Mouse (Mus musculus) adrenal gland, adult 8-10 months (tissue): ENCODE measurements around the gene Dlgap5. TPM values are rescaled to one million over a fixed set of nuclear protein-coding genes. Genes with fewer than 3 reads are reported as not detected.

Experiments used
- DNase-seq: peaks from one replicate; pipeline ENCODE4 v3.0.0; 2022
- total RNA-seq, 4 experiments: library from RNA; stranded (reverse); gene quantifications; 2 replicates each; pipeline ENCODE4 v1.2.4; 2022

Gene Dlgap5
- total RNA-seq, 4 experiments from 2014 or later, result 1.3 to 2.9 (median 2.2) TPM

- no peak for DNase-seq
Measured at GRCm38 (mm10) chr14:47395007-47395406, 23.2 kb downstream of the Dlgap5 start.

- no peak for DNase-seq
Measured at GRCm38 (mm10) chr14:47393354-47394094, 24.7 kb downstream of the Dlgap5 start.

GRCm38 (mm10) chr14:47386125-47386524 is 32.1 kb downstream of the Dlgap5 start:
- no peak for DNase-seq

GRCm38 (mm10) chr14:47384653-47385052 is 33.6 kb downstream of the Dlgap5 start:
- no peak for DNase-seq

- DNase-seq, result no peak
Measured at GRCm38 (mm10) chr14:47383911-47384310, 34.3 kb downstream of the Dlgap5 start.

- no peak for DNase-seq
Measured at GRCm38 (mm10) chr14:47378336-47378735, 39.9 kb downstream of the Dlgap5 start.

GRCm38 (mm10) chr14:47376526-47376925 is 41.7 kb downstream of the Dlgap5 start:
- DNase-seq, result no peak

- peak; percentile 63 for DNase-seq
Measured at GRCm38 (mm10) chr14:47373728-47374678, 44.2 kb downstream of the Dlgap5 start.

- no peak for DNase-seq
Measured at GRCm38 (mm10) chr14:47371689-47372088, 46.5 kb downstream of the Dlgap5 start.

- DNase-seq, result no peak
Measured at GRCm38 (mm10) chr14:47370790-47371189, 47.4 kb downstream of the Dlgap5 start.

GRCm38 (mm10) chr14:47369741-47370140 is 48.5 kb downstream of the Dlgap5 start:
- DNase-seq, result no peak

GRCm38 (mm10) chr14:47367461-47367860 is 50.7 kb downstream of the Dlgap5 start, which contains the start of gene Lgals3:
Gene Lgals3, plus strand, starts transcription at chr14:47367751.
- no peak for DNase-seq

- DNase-seq, result no peak
Measured at GRCm38 (mm10) chr14:47366881-47367321, 51.3 kb downstream of the Dlgap5 start.

- no peak for DNase-seq
Measured at GRCm38 (mm10) chr14:47364742-47365449, 53.3 kb downstream of the Dlgap5 start.

GRCm38 (mm10) chr14:47361899-47362298 is 56.3 kb downstream of the Dlgap5 start:
- no peak for DNase-seq

- DNase-seq, result no peak
Measured at GRCm38 (mm10) chr14:47361418-47361817, 56.8 kb downstream of the Dlgap5 start.

- no peak for DNase-seq
Measured at GRCm38 (mm10) chr14:47359610-47360009, 58.6 kb downstream of the Dlgap5 start.

GRCm38 (mm10) chr14:47356622-47357021 is 61.6 kb downstream of the Dlgap5 start:
- DNase-seq, result no peak

GRCm38 (mm10) chr14:47354948-47355347 is 63.3 kb downstream of the Dlgap5 start:
- DNase-seq, result no peak

GRCm38 (mm10) chr14:47354111-47354577 is 64.1 kb downstream of the Dlgap5 start:
- DNase-seq, result peak; percentile 47

GRCm38 (mm10) chr14:47353240-47353639 is 65.0 kb downstream of the Dlgap5 start:
- DNase-seq, result no peak

GRCm38 (mm10) chr14:47352272-47352671 is 65.9 kb downstream of the Dlgap5 start:
- DNase-seq, result no peak
